Mouse (Mus musculus) monocyte, adult 5-6 weeks (primary cell): Measurements from ENCODE around the gene Apmap. TPM values are rescaled to one million over a fixed set of nuclear protein-coding genes. Genes with fewer than 3 reads are reported as not detected.

Source experiments
- ATAC-seq: fragments of 153-309, 156-312 bp; replicated peaks from 2 replicates; pipeline ENCODE4 v1.8.0; 2017; ENCODE audit warnings: mild to moderate bottlenecking; ENCODE audit not compliant: low TSS enrichment, insufficient number of reproducible peaks, severe bottlenecking, poor library complexity, low FRiP score
- total RNA-seq: library from RNA; stranded (forward); fragments of 200-1000, 200-491, 200-594 nt; gene quantifications from 3 replicates; pipeline ENCODE4 v1.2.3, GENCODE M21; 2017

Apmap gene
- total RNA-seq, 1 experiment from 2014 or later: 62.5 TPM

- ATAC-seq: no peak
Observed at GRCm38 (mm10) chr2:150627140-150627539, 18.8 kb upstream of the Apmap start.

- ATAC-seq: no peak
Observed at GRCm38 (mm10) chr2:150624926-150625325, 16.6 kb upstream of the Apmap start.

GRCm38 (mm10) chr2:150623957-150624356, 15.6 kb upstream of the Apmap start:
- no peak for ATAC-seq

- no peak for ATAC-seq
Observed at GRCm38 (mm10) chr2:150621698-150622097, 13.3 kb upstream of the Apmap start.

- ATAC-seq: no peak
Observed at GRCm38 (mm10) chr2:150610097-150610496, 1.7 kb upstream of the Apmap start.

- ATAC-seq: peak; percentile 30
Observed at GRCm38 (mm10) chr2:150608872-150609560, 649 bp upstream of the Apmap start.

- ATAC-seq: no peak
Observed at GRCm38 (mm10) chr2:150607086-150607485, 1.3 kb downstream of the Apmap start.

- ATAC-seq: no peak
Observed at GRCm38 (mm10) chr2:150604802-150605201, 3.6 kb downstream of the Apmap start.

GRCm38 (mm10) chr2:150602166-150602565, 6.2 kb downstream of the Apmap start:
- no peak for ATAC-seq

- no peak for ATAC-seq
Observed at GRCm38 (mm10) chr2:150600263-150600662, 8.1 kb downstream of the Apmap start.

GRCm38 (mm10) chr2:150595411-150596190, 12.8 kb downstream of the Apmap start:
- no peak for ATAC-seq

- ATAC-seq: no peak
Observed at GRCm38 (mm10) chr2:150589076-150589475, 19.3 kb downstream of the Apmap start.

- no peak for ATAC-seq
Observed at GRCm38 (mm10) chr2:150579628-150580027, 28.7 kb downstream of the Apmap start.

GRCm38 (mm10) chr2:150578603-150579002, 29.8 kb downstream of the Apmap start:
- no peak for ATAC-seq

- no peak for ATAC-seq
Observed at GRCm38 (mm10) chr2:150576256-150576655, 32.1 kb downstream of the Apmap start.

GRCm38 (mm10) chr2:150572463-150572862, 35.9 kb downstream of the Apmap start:
- ATAC-seq: no peak

GRCm38 (mm10) chr2:150570761-150571160, 37.6 kb downstream of the Apmap start:
- no peak for ATAC-seq

GRCm38 (mm10) chr2:150569847-150570590, 38.3 kb downstream of the Apmap start, which contains the start of gene Cst7:
Gene Cst7, plus strand, starts transcription at chr2:150570415.
- ATAC-seq: peak; percentile 57

GRCm38 (mm10) chr2:150567051-150567450, 41.3 kb downstream of the Apmap start:
- no peak for ATAC-seq
